Mouse (Mus musculus): ENCODE measurements around the gene Ppp3r2.

The Ppp3r2 gene

DNA sequence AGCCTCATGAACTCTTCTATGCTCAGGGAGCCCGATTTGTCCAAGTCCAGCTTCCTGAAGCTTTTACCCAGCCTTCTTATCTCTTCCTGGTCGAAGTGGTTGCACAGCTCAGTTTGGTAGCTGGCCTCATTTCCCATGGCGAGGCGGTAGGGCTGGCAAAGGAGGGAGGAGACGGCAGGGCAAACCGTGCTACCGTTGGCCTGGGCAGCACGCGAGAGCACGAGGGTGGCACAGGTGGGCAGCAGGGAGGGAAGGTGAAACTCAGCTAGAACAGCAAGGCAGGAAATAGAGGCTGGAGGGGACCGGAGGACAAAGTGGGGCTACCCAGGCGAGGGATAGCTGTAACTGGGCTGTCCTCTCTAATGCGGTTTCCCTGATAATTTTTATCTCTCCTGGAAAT, at the start of gene Ppp3r2:
Gene Ppp3r2 (minus strand): TSS at position 213 of the 400 bp plus-strand sequence.
- no peak for DNase-seq

DNA sequence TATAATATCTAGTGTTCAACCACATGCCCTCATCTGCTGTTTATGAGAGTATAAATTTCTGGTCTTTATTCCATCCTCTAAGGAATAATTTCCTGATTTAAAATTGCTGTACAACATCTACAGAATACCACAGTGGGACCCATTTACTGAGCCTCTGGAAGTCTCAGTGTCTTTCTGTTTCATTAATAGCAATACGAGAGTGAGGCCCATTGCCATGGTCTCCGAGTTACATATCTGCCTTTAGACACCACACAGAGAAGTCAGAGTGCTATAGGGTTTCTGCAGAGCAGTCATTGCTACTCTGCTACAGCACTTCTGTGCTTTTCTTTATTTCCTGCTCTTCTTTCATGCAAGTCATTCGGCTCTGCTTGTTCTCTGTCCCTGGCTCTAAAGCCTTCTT, 47.5 kb upstream of the Ppp3r2 start:
- DNase-seq = no peak

- DNase-seq = no peak
These were observed 42.1 kb upstream of the Ppp3r2 start for GRCm38 (mm10) chr4:49723908-49724307.

GRCm38 (mm10) chr4:49691405-49692194, 9.8 kb upstream of the Ppp3r2 start:
- peak; percentile 19 for DNase-seq

GRCm38 (mm10) chr4:49688594-49689288, 6.9 kb upstream of the Ppp3r2 start:
- DNase-seq = peak; percentile 51

DNA sequence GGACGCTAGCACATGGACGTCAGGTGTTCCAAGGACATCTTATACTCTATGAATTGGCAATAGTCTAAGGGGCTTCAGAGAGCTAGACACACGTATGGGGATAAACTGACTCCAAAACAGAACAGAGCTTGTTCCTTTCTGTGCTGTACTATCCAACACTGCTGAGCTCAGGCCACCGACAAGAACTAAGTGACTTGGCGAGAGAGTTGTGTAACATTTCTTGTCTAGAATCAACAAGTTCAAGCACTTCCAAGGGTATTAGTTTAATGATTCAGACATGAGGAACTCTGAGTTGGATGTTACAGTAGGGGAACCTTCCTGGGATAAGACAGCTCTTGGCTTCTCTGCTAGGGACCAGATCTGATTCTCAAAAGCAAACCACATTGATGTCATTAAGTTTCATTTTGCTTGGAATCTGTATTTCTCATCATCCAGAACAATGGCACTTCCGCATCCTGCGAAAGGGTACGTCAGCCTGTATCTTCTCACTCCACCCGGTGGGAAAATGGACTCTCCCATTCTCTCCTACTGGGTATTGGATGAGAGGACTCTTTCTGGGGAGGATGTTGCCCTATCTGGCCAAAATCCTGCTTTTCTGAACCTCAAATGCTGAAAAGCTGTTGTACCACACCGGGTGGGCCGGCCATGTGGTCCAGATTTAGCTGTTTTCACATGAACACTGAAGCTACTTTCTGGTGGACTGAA, 1.5 kb downstream of the Ppp3r2 start:
- no peak for DNase-seq

DNA sequence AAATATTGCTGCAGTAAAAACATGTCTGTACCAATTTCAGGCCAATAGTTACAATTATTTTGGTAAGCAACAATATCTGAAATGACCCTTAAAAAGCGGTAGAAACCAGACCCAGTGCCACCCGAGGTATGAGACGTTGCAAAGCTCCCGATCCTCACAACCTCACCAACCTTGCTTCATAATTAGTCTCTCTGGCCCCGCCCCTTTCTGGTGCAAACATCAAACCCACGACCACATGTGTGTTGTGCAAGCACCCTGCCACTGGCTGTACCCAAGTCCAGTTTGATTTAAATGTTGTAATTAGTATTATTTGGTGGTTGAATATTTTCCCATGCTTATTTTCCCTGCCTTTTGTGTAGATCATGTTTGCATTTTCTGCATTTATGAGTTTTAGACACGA, 5.0 kb downstream of the Ppp3r2 start:
- DNase-seq = no peak

- no peak for DNase-seq
These were observed 5.8 kb downstream of the Ppp3r2 start for GRCm38 (mm10) chr4:49676071-49676470.

DNA sequence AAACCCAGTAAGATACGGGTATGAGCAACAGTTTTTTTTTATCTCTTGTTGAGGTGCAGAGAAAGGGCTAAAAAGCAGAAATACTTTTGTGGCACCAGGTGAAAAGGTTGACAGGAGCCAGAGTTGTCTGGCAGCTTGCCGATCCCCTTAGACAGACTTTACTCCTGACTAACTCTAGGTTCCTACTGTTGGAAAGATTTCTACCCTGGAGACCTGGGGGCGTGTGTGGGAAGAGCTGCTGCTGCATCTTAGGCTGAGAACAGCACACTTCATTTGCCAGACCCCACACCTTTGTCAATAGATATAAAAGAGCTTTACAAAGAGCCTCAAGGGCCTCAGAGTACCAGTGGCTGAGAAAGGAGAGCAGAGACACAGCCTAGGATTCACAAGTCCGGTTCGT, 17.0 kb downstream of the Ppp3r2 start:
- DNase-seq = no peak

DNA sequence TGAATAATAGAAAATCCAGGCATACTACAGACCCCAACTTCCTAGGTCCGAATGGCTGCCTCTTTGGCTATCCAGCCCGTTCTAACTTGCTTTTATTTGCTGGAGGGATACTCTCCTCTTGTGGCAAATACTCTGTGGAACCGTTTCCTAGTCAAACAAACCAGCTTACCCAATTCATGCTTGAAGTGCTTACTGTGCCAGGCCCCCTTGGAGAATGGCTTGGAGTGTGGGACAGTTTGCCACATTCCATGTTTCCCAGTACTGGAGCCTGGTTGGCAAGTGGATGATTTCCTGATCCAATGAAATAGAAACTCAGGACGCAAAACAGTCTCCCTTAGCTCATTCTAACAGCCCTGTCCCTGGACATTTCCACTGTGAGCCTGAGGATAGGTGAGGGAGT, 19.6 kb downstream of the Ppp3r2 start:
- no peak for DNase-seq

DNA sequence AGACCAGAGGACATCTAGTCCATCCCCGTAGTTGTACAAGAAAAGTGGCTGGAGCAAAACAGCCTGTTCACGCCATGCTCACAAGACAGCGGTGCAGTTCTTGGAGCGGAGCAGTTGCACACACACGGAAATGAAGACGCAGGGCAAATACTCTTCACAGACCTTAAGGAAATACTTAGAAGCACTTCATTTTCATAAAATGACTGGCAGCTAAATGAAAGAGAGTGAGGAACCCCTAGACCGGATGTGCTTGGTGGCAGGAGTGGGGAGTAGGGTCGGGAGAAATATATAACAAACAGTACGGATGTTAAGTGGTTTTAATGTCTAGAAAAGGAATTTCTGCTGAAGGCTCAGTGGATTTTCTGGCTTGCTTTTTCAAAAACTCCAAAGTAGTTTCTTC, 20.2 kb downstream of the Ppp3r2 start:
- DNase-seq = no peak

- no peak for DNase-seq
These were observed 22.4 kb downstream of the Ppp3r2 start for GRCm38 (mm10) chr4:49659421-49659820.

GRCm38 (mm10) chr4:49639913-49640312, 41.9 kb downstream of the Ppp3r2 start:
- DNase-seq = no peak

- no peak for DNase-seq
These were observed 44.0 kb downstream of the Ppp3r2 start for GRCm38 (mm10) chr4:49637821-49638220.

DNA sequence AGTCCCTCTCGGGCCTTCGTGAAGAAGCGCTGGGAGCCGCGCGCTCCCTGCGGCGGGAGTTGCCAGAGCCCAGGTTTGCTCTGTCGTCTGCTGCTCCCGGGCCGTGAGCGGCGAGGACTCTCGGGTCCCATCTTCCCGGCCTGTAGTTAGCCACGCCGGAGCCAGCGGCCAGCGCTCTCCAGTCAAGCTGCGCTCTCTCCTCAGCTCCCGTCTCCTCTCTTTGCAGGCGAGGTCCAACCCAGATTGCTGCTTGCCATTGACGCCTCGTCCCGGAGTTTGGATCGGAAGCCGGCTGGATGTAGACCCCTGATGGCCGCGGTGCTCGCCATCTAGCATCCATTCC, 49.7 kb downstream of the Ppp3r2 start:
- DNase-seq = no peak

DNA sequence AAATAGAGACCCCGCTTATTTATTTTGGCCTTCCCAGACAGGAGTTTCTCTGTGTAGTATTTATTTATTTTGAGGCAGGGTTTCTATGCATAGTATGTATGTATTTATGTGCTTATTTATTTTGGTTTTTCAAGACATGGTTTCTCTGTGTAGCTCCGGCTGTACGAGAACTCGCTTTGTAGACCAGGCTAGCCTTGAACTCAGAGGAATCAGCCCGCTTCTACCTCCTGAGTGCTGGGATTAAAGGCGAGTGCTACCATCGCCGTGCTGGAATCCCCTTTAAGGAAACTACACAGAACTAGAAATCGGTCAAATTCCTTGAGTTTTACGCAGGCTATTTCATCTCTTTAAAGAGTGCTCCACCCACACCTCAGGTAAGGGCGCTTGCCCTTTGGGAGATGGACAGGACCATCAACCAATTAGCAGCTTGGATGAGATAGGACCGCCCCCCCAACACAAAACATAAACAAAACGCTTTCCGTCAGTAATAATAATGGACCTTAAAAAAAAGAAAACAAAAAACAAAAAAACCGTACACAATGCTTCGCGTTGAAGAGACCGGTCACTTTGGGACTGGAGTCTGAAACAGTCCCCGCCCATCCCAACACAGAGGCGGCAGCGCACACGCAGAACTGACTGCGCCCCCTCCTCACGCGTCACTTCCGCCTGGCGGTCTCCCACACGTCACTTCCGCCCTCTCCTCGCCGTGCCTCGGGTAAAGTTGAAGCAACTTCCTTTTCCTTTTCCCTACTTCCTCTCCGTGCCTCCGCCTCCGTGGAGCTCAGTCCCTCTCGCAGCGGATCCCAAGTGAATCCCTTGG, 50.3 kb downstream of the Ppp3r2 start, which contains the start of gene Rnf20:
Gene Rnf20 (plus strand): TSS at position 688 of the 820 bp plus-strand sequence.
- peak; percentile 97 for DNase-seq

GRCm38 (mm10) chr4:49628941-49629340, 52.9 kb downstream of the Ppp3r2 start:
- no peak for DNase-seq
